ENCODE assay signal across 13 mouse cellular contexts in genomic region chr14:31394822-31395532, GRCm38 (mm10). TPM values are rescaled to one million over a fixed set of nuclear protein-coding genes. Genes with fewer than 3 reads are reported as not detected.
DNase-seq lines count a peak whose midpoint lies in the region; ATAC-seq and TF ChIP-seq lines count a peak whose summit lies in the region.
"Had no signal": no experiment of that assay in that cellular context is flagged by ENCODE, and none has a peak within 500 bp of the region (broad histone marks: within the 10 kb centered on the region; RNA-seq: fewer than 3 reads in every experiment).

No protein-coding gene starts in this region.

- no peaks in the 10 kb centered on the region for H3K9me3 ChIP-seq in intestine, postnatal 0 days (ENCODE audit: control insufficient read depth)
- H3K9me3 ChIP-seq in intestine, embryonic 16.5 days (ENCODE audit: control insufficient read depth, low read length): no peaks in the 10 kb centered on the region
- H3K9me3 ChIP-seq: neural tube, embryonic 15.5 days had no signal

- no peaks in the 10 kb centered on the region for H3K4me1 ChIP-seq in intestine, postnatal 0 days (replicated peaks; ENCODE audit: control insufficient read depth, insufficient read depth, low read length)
- no peaks in the 10 kb centered on the region for H3K4me1 ChIP-seq in intestine, embryonic 16.5 days (ENCODE audit: control insufficient read depth, insufficient read depth, low read length)
- peaks cover 25% of the 10 kb centered on the region for H3K4me1 ChIP-seq in cortical plate, adult 2 months (ENCODE audit: control insufficient read depth, insufficient read depth, low read length)
- H3K4me1 ChIP-seq: midbrain, embryonic 12.5 days had no signal

- no peaks in the 10 kb centered on the region for H3K27me3 ChIP-seq in intestine, postnatal 0 days (replicated peaks; ENCODE audit: control insufficient read depth, insufficient read depth, low read length)
- H3K27me3 ChIP-seq in intestine, embryonic 16.5 days (replicated peaks; ENCODE audit: control insufficient read depth, insufficient read depth, low read length): no peaks in the 10 kb centered on the region
- H3K27me3 ChIP-seq: midbrain, embryonic 12.5 days; neural tube, embryonic 15.5 days had no signal

- TF ChIP-seq POLR2A in cortical plate, adult 2 months (IDR thresholded peaks at IDR 0.05; ENCODE audit: extremely low read depth, insufficient read depth, low read length): no peak

- H3K36me3 ChIP-seq in intestine, postnatal 0 days (ENCODE audit: control insufficient read depth, insufficient read depth): no peaks in the 10 kb centered on the region; the same call in 1 of the 2 replicates
- no peaks in the 10 kb centered on the region for H3K36me3 ChIP-seq in intestine, embryonic 16.5 days (ENCODE audit: control insufficient read depth, insufficient read depth, low read length)
- H3K36me3 ChIP-seq: midbrain, embryonic 12.5 days; neural tube, embryonic 15.5 days had no signal

- H3K4me2 ChIP-seq in intestine, postnatal 0 days (replicated peaks; ENCODE audit: low read depth): no peak overlapping the region
- no peak overlapping the region for H3K4me2 ChIP-seq in intestine, embryonic 16.5 days (ENCODE audit: low read depth, low read length)
- H3K4me2 ChIP-seq: midbrain, embryonic 12.5 days; neural tube, embryonic 15.5 days had no signal

- no peak overlapping the region for H3K9ac ChIP-seq in intestine, postnatal 0 days (ENCODE audit: low read depth, low read length)
- H3K9ac ChIP-seq in intestine, embryonic 16.5 days (ENCODE audit: low read depth, low read length): no peak overlapping the region
- H3K9ac ChIP-seq: midbrain, embryonic 12.5 days; neural tube, embryonic 15.5 days had no signal

- H3K27ac ChIP-seq in intestine, postnatal 0 days (ENCODE audit: low read depth, low read length): no peak overlapping the region
- no peak overlapping the region for H3K27ac ChIP-seq in intestine, embryonic 16.5 days (ENCODE audit: low read length)
- H3K27ac ChIP-seq in cortical plate, adult 2 months (ENCODE audit: insufficient read depth, low read length): peak overlapping the region; percentile 41; the same call in 1 of the 2 replicates
- H3K27ac ChIP-seq: forebrain, embryonic 10.5 days; midbrain, embryonic 12.5 days; neural tube, embryonic 15.5 days had no signal

- no peak for ATAC-seq in cerebellum, adult (ENCODE audit: insufficient number of reproducible peaks, low FRiP score, low TSS enrichment)
- ATAC-seq in intestine, postnatal 0 days: no peak
- no peak for ATAC-seq in intestine, embryonic 16.5 days
- ATAC-seq: inflammation-experienced regulatory T-cells, adult 6 months had no signal

- WGBS in intestine, postnatal 0 days: 94% methylated on average over 9 of the region's 9 CpGs
- 95% methylated on average over 9 of the region's 9 CpGs for WGBS in intestine, embryonic 16.5 days

- TF ChIP-seq CTCF in intestine, postnatal 0 days (IDR thresholded peaks at IDR 0.05; ENCODE audit: low read depth): peak; percentile 41
- TF ChIP-seq CTCF in cortical plate, adult 2 months (IDR thresholded peaks at IDR 0.05; ENCODE audit: extremely low read depth, insufficient read depth, low read length): no peak

- H3K4me3 ChIP-seq in intestine, postnatal 0 days (ENCODE audit: low read depth, low read length): no peak overlapping the region
- no peak overlapping the region for H3K4me3 ChIP-seq in intestine, embryonic 16.5 days (ENCODE audit: low read length)
- H3K4me3 ChIP-seq in cortical plate, adult 2 months (ENCODE audit: insufficient read depth, low read length): no peak overlapping the region
- H3K4me3 ChIP-seq: forebrain, embryonic 10.5 days; midbrain, embryonic 12.5 days; neural tube, embryonic 15.5 days had no signal

- peak; percentile 16 for DNase-seq in cerebellum, adult 11 months
- peak; percentile 60 for DNase-seq in A20 (ENCODE audit: low read depth, low spot score)
- DNase-seq in right cerebral cortex, postnatal 14 days: no peak
- DNase-seq in natural killer cell, adult 2 months (ENCODE audit: low spot score in 2 of 2): no peak
- DNase-seq: gastrocnemius, postnatal 36 days had no signal

RNA-seq across cellular contexts. Expression of gene Sh3bp5, which starts 40.9 kb away (rescaled TPM):
- polyA plus RNA-seq in intestine, postnatal 0 days (2015; fragmentation: Nextera tagmentation; extraction: Ambion mirVana): 12.0 and 12.4 TPM in 2 replicates
- polyA plus RNA-seq in intestine, embryonic 16.5 days (2015; fragmentation: Nextera tagmentation; extraction: Ambion mirVana): 17.1 and 17.2 TPM in 2 replicates
- polyA plus RNA-seq in cortical plate, adult 2 months (2012; rRNA removed): 43.8 and 55.2 TPM in 2 replicates

RNA-seq across cellular contexts. Expression of gene Capn7, which starts 58.5 kb away (rescaled TPM):
- polyA plus RNA-seq in intestine, postnatal 0 days (2015; fragmentation: Nextera tagmentation; extraction: Ambion mirVana): 18.6 and 18.7 TPM in 2 replicates
- polyA plus RNA-seq in intestine, embryonic 16.5 days (2015; fragmentation: Nextera tagmentation; extraction: Ambion mirVana): 31.7 and 32.8 TPM in 2 replicates
- polyA plus RNA-seq in cortical plate, adult 2 months (2012; rRNA removed): 31.2 and 32.4 TPM in 2 replicates

Comparison
In these comparisons a context has a peak if more than half of its experiments do, and no peak if none do; other contexts are left out.
1. DNase-seq: peak in cerebellum, adult 11 months (single experiment) and A20 (single experiment); none in right cerebral cortex, postnatal 14 days (single experiment) and natural killer cell, adult 2 months (0 of 2).